Mouse (Mus musculus) E14TG2a.4 (cell line): ENCODE results near the gene Gm5901.

Experiments
- H3K27me3 ChIP-seq: 2 replicates; pipeline ENCODE4 v1.6.1; 2014; ENCODE audit warnings: low read length, control low read depth; ENCODE audit not compliant: insufficient read depth
- H3K36me3 ChIP-seq: 2 replicates; pipeline ENCODE4 v1.6.1; 2014; ENCODE audit warnings: low read length, control low read depth; ENCODE audit not compliant: insufficient read depth
- H3K4me1 ChIP-seq: replicated peaks from 2 replicates; pipeline ENCODE4 v1.6.1; 2014; ENCODE audit warnings: low read depth, low read length, control low read depth
- H3K4me3 ChIP-seq: replicated peaks from 2 replicates; pipeline ENCODE4 v1.5.1; 2014; ENCODE audit warnings: mild to moderate bottlenecking, low read length
- H3K9me3 ChIP-seq: 2 replicates; pipeline ENCODE4 v1.6.1; 2014; ENCODE audit warnings: low read length, control low read depth
- CTCF ChIP-seq: conservative IDR thresholded peaks from 2 replicates; pipeline ENCODE4 v1.5.1; 2014; ENCODE audit warnings: low read length
- NANOG ChIP-seq: IDR thresholded peaks from 2 replicates; pipeline ENCODE4 v1.6.1; 2014; ENCODE audit warnings: borderline replicate concordance, low read length, mixed read lengths
- POU5F1 ChIP-seq: IDR thresholded peaks from 2 replicates; pipeline ENCODE4 v1.6.1; 2014; ENCODE audit warnings: low read length, borderline replicate concordance

The Gm5901 gene

GRCm38 (mm10) chr7:105418106-105418505 is 43.3 kb downstream of the Gm5901 start:
- TF ChIP-seq CTCF (no peak), POU5F1 (no peak), NANOG (no peak)
- no peak overlapping the region for H3K4me3 ChIP-seq

GRCm38 (mm10) chr7:105420903-105421302 is 46.1 kb downstream of the Gm5901 start:
- TF ChIP-seq CTCF (no peak), NANOG (no peak), POU5F1 (no peak)
- H3K36me3 ChIP-seq, result no peaks in the 10 kb centered on the region
- no peak overlapping the region for H3K4me3 ChIP-seq
- peaks cover 6% of the 10 kb centered on the region for H3K4me1 ChIP-seq
- no peaks in the 10 kb centered on the region for H3K9me3 ChIP-seq
- H3K27me3 ChIP-seq, result peaks cover 43% of the 10 kb centered on the region

More at GRCm38 (mm10) chr7:105418106-105418505, 43.3 kb downstream of the Gm5901 start:
- Histone ChIP-seq H3K27me3 (peaks cover 30% of the 10 kb centered on the region), H3K4me1 (peaks cover 3% of the 10 kb centered on the region), H3K36me3 (no peaks in the 10 kb centered on the region), H3K9me3 (no peaks in the 10 kb centered on the region)

- H3K4me1 ChIP-seq, result peaks cover 11% of the 10 kb centered on the region
- peaks cover 70% of the 10 kb centered on the region for H3K27me3 ChIP-seq
- no peak for TF ChIP-seq CTCF
- H3K4me3 ChIP-seq, result no peak overlapping the region
- H3K36me3 ChIP-seq, result no peaks in the 10 kb centered on the region
- no peaks in the 10 kb centered on the region for H3K9me3 ChIP-seq
Observed at GRCm38 (mm10) chr7:105424368-105424767, 49.5 kb downstream of the Gm5901 start.

GRCm38 (mm10) chr7:105425424-105426043 is 50.7 kb downstream of the Gm5901 start, which contains the start of gene Cckbr:
Gene Cckbr (plus strand): TSS chr7:105425731.
- Histone ChIP-seq H3K27me3 (peaks cover 74% of the 10 kb centered on the region), H3K9me3 (no peaks in the 10 kb centered on the region), H3K36me3 (no peaks in the 10 kb centered on the region), H3K4me3 (peak within 1 kb of the TSS; percentile 77), H3K4me1 (peaks cover 11% of the 10 kb centered on the region)
- TF ChIP-seq CTCF (no peak), NANOG (no peak), POU5F1 (no peak)

- Histone ChIP-seq H3K36me3 (no peaks in the 10 kb centered on the region), H3K9me3 (no peaks in the 10 kb centered on the region), H3K4me3 (peak overlapping the region; percentile 77), H3K4me1 (peaks cover 11% of the 10 kb centered on the region), H3K27me3 (peaks cover 78% of the 10 kb centered on the region)
- TF ChIP-seq POU5F1 (no peak), NANOG (no peak), CTCF (no peak)
Observed at GRCm38 (mm10) chr7:105426051-105426450, 51.2 kb downstream of the Gm5901 start.
